Mouse (Mus musculus) layer of hippocampus, adult 18-20 months (tissue): ENCODE data around the gene Kat8. TPM values are rescaled to one million over a fixed set of nuclear protein-coding genes. Genes with fewer than 3 reads are reported as not detected.
"Not testable (repeated sequence)": the region's sequence is repeated elsewhere in the genome, so short reads cannot be mapped to it uniquely, and the experiment has no call there.

Experiments used
- DNase-seq, 2 experiments: peaks; one replicate each; pipeline ENCODE4 v3.0.0; 2022; ENCODE audit warnings: low spot score in 2 of 2
- total RNA-seq, 2 experiments: library from RNA; stranded (reverse); gene quantifications; 2 replicates each; pipeline ENCODE4 v1.2.3; 2021

Kat8 gene
- total RNA-seq, 2 experiments from 2014 or later = 29.8 to 30.9 TPM

GRCm38 (mm10) chr7:127931351-127932135 lies 19.2 kb downstream of the Kat8 start:
- no peak for DNase-seq

GRCm38 (mm10) chr7:127932273-127933031 lies 20.1 kb downstream of the Kat8 start:
- no peak for DNase-seq

- no peak for DNase-seq
Observed at GRCm38 (mm10) chr7:127934075-127934474, 21.8 kb downstream of the Kat8 start.

- peak; percentile 93 to 96 for DNase-seq
Observed at GRCm38 (mm10) chr7:127935028-127935722, 22.9 kb downstream of the Kat8 start.

GRCm38 (mm10) chr7:127935748-127936159 lies 23.4 kb downstream of the Kat8 start:
- no peak for DNase-seq

GRCm38 (mm10) chr7:127936216-127936884 lies 24.0 kb downstream of the Kat8 start:
- DNase-seq = no peak

- DNase-seq = not testable (repeated sequence)
Observed at GRCm38 (mm10) chr7:127942097-127942496, 29.8 kb downstream of the Kat8 start.

- DNase-seq = no peak
Observed at GRCm38 (mm10) chr7:127944614-127945013, 32.3 kb downstream of the Kat8 start.

GRCm38 (mm10) chr7:127946470-127947023 lies 34.2 kb downstream of the Kat8 start, which contains the start of gene Prss36:
Gene Prss36 (minus strand): TSS chr7:127946725.
- DNase-seq = no peak

- no peak for DNase-seq
Observed at GRCm38 (mm10) chr7:127952864-127953581, 40.7 kb downstream of the Kat8 start.

GRCm38 (mm10) chr7:127959364-127959763 lies 47.0 kb downstream of the Kat8 start:
- no peak for DNase-seq

- DNase-seq = peak in 1 of 2 experiments; percentile 8
Observed at GRCm38 (mm10) chr7:127966371-127966918, 54.1 kb downstream of the Kat8 start.

GRCm38 (mm10) chr7:127967004-127967921 lies 54.9 kb downstream of the Kat8 start, which contains the start of gene Fus:
Gene Fus (plus strand): TSS chr7:127967457.
- peak; percentile 92 to 95 for DNase-seq

- peak; percentile 71 to 81 for DNase-seq
Observed at GRCm38 (mm10) chr7:127967922-127968828, 55.9 kb downstream of the Kat8 start.

- DNase-seq = no peak
Observed at GRCm38 (mm10) chr7:127974413-127974930, 62.2 kb downstream of the Kat8 start.
